Mouse (Mus musculus) lung, postnatal 0 days (tissue): ENCODE results near the gene Dlgap4. TPM values are rescaled to one million over a fixed set of nuclear protein-coding genes. Genes with fewer than 3 reads are reported as not detected.

Source experiments
- ATAC-seq: fragments of 200-750 bp; cut with Nextera tagmentation; 2 replicates; pipeline ENCODE4 v1.8.0; 2017; ENCODE audit warnings: moderate library complexity
- DNase-seq: peaks from one replicate; pipeline ENCODE4 v3.0.0-alpha.2; 2016; ENCODE audit warnings: low spot score
- H3K27ac ChIP-seq: fragments of 300-500 bp; sonication (generic); 2 replicates; pipeline ENCODE4 v1.5.1; 2014; ENCODE audit warnings: antibody characterized with exemption, mild to moderate bottlenecking, low read length, mixed read lengths
- H3K27me3 ChIP-seq: fragments of 300-500 bp; sonication (generic); replicated peaks from 2 replicates; pipeline ENCODE4 v1.6.1; 2014; ENCODE audit warnings: low read length, mixed read lengths; ENCODE audit not compliant: insufficient read depth
- H3K36me3 ChIP-seq: fragments of 300-500 bp; sonication (generic); 2 replicates; pipeline ENCODE4 v1.6.1; 2014; ENCODE audit warnings: low read length, mixed read lengths; ENCODE audit not compliant: insufficient read depth
- H3K4me1 ChIP-seq: fragments of 300-500 bp; sonication (generic); 2 replicates; pipeline ENCODE4 v1.6.1; 2014; ENCODE audit warnings: antibody characterized with exemption, low read depth, low read length, mixed read lengths; ENCODE audit not compliant: insufficient read depth
- H3K4me2 ChIP-seq: fragments of 300-500 bp; sonication (generic); replicated peaks from 2 replicates; pipeline ENCODE4 v1.6.1; 2014; ENCODE audit warnings: low read depth, mild to moderate bottlenecking, low read length, moderate library complexity, mixed read lengths
- H3K4me3 ChIP-seq: fragments of 300-500 bp; sonication (generic); 2 replicates; pipeline ENCODE4 v1.5.1; 2014; ENCODE audit warnings: low read depth, low read length
- H3K9ac ChIP-seq: fragments of 300-500 bp; sonication (generic); replicated peaks from 2 replicates; pipeline ENCODE4 v1.6.1; 2014; ENCODE audit warnings: low read depth, mild to moderate bottlenecking
- H3K9me3 ChIP-seq: fragments of 300-500 bp; sonication (generic); 2 replicates; pipeline ENCODE4 v1.6.1; 2016; ENCODE audit warnings: low read length, mixed read lengths
- CTCF ChIP-seq: IDR thresholded peaks from 2 replicates; pipeline ENCODE4 v1.5.1; 2016; ENCODE audit warnings: antibody characterized with exemption, mild to moderate bottlenecking
- EP300 ChIP-seq: IDR thresholded peaks from 2 replicates; pipeline ENCODE4 v1.6.1; 2016; ENCODE audit warnings: antibody characterized with exemption, mild to moderate bottlenecking, control low read depth
- WGBS: fragments of 180-500 bp; shearing (Covaris S2); extraction: QIAGEN DNeasy Blood & Tissue Kit; methylation state at CpG from one replicate; pipeline ENCODE4 v1.1.7; 2014; 5-methylcytosine and 5-hydroxymethylcytosine counted together
- polyA plus RNA-seq: library from polyadenylated mRNA; unstranded; fragments of >200 nt; fragmentation: Nextera tagmentation; extraction: Ambion mirVana; gene quantifications from 2 replicates; pipeline ENCODE4 v1.2.1, GENCODE M21; 2015

The Dlgap4 gene
- polyA plus RNA-seq, 1 experiment from 2014 or later: 74.0 TPM

GRCm38 (mm10) chr2:156594987-156595490, 18.5 kb upstream of the Dlgap4 start:
- Histone ChIP-seq H3K4me1 (no peaks in the 10 kb centered on the region), H3K36me3 (no peaks in the 10 kb centered on the region), H3K4me2 (no peak overlapping the region), H3K27ac (no peak overlapping the region), H3K9me3 (no peaks in the 10 kb centered on the region), H3K27me3 (no peaks in the 10 kb centered on the region), H3K9ac (no peak overlapping the region), H3K4me3 (no peak overlapping the region)
- TF ChIP-seq EP300 (no peak), CTCF (no peak)
- WGBS: 53% methylated on average over 15 of the region's 15 CpGs
- DNase-seq (no peak), ATAC-seq (no peak)

- 74% methylated on average over 7 of the region's 7 CpGs for WGBS
Measured at GRCm38 (mm10) chr2:156602581-156602980, 10.9 kb upstream of the Dlgap4 start.

GRCm38 (mm10) chr2:156603671-156604070, 9.8 kb upstream of the Dlgap4 start:
- no peaks in the 10 kb centered on the region for H3K27me3 ChIP-seq
- no peak for DNase-seq
- H3K9ac ChIP-seq: no peak overlapping the region
- no peaks in the 10 kb centered on the region for H3K4me1 ChIP-seq
- no peaks in the 10 kb centered on the region for H3K36me3 ChIP-seq
- H3K4me3 ChIP-seq: no peak overlapping the region
- no peak overlapping the region for H3K27ac ChIP-seq
- 66% methylated on average over 9 of the region's 9 CpGs for WGBS
- no peaks in the 10 kb centered on the region for H3K9me3 ChIP-seq
- ATAC-seq: no peak
- no peak overlapping the region for H3K4me2 ChIP-seq
- no peak for TF ChIP-seq CTCF
- TF ChIP-seq EP300: no peak

More at GRCm38 (mm10) chr2:156602581-156602980, 10.9 kb upstream of the Dlgap4 start:
- no peaks in the 10 kb centered on the region for H3K4me1 ChIP-seq
- no peaks in the 10 kb centered on the region for H3K9me3 ChIP-seq
- H3K27ac ChIP-seq: no peak overlapping the region
- no peaks in the 10 kb centered on the region for H3K27me3 ChIP-seq
- no peak overlapping the region for H3K9ac ChIP-seq
- no peak overlapping the region for H3K4me2 ChIP-seq
- H3K4me3 ChIP-seq: no peak overlapping the region
- DNase-seq (no peak), ATAC-seq (no peak)
- TF ChIP-seq EP300 (no peak), CTCF (no peak)
- no peaks in the 10 kb centered on the region for H3K36me3 ChIP-seq

- H3K4me2 ChIP-seq: no peak overlapping the region
- 39% methylated on average over 3 of the region's 3 CpGs for WGBS
- no peaks in the 10 kb centered on the region for H3K4me1 ChIP-seq
- H3K36me3 ChIP-seq: no peaks in the 10 kb centered on the region
- ATAC-seq (no peak), DNase-seq (no peak)
- H3K9me3 ChIP-seq: no peaks in the 10 kb centered on the region
- H3K9ac ChIP-seq: no peak overlapping the region
- H3K27me3 ChIP-seq: no peaks in the 10 kb centered on the region
- H3K4me3 ChIP-seq: no peak overlapping the region
- TF ChIP-seq EP300 (no peak), CTCF (no peak)
- H3K27ac ChIP-seq: no peak overlapping the region
Measured at GRCm38 (mm10) chr2:156605144-156605543, 8.4 kb upstream of the Dlgap4 start.

- Histone ChIP-seq H3K9ac (no peak overlapping the region), H3K36me3 (no peaks in the 10 kb centered on the region), H3K4me2 (no peak overlapping the region), H3K9me3 (no peaks in the 10 kb centered on the region), H3K27ac (no peak overlapping the region), H3K27me3 (0 out of 2 replicates have a peak, but pooled peaks cover 4% of the 10 kb centered on the region), H3K4me3 (no peak overlapping the region), H3K4me1 (no peaks in the 10 kb centered on the region)
- ATAC-seq: no peak
- DNase-seq: no peak
- no peak for TF ChIP-seq CTCF
- TF ChIP-seq EP300: no peak
- 70% methylated on average over 5 of the region's 5 CpGs for WGBS
Measured at GRCm38 (mm10) chr2:156605971-156606370, 7.5 kb upstream of the Dlgap4 start.

GRCm38 (mm10) chr2:156613081-156613540, 394 bp upstream of the Dlgap4 start:
- peak overlapping the region; percentile 97 for H3K4me2 ChIP-seq
- peak overlapping the region; percentile 54 for H3K4me3 ChIP-seq
- H3K9me3 ChIP-seq: no peaks in the 10 kb centered on the region
- TF ChIP-seq EP300 (no peak), CTCF (peak; percentile 33)
- H3K9ac ChIP-seq: no peak overlapping the region
- ATAC-seq (no peak), DNase-seq (peak; percentile 12)
- WGBS: under 1% methylated on average over 37 of the region's 41 CpGs
- no peaks in the 10 kb centered on the region for H3K4me1 ChIP-seq
- no peak overlapping the region for H3K27ac ChIP-seq
- H3K36me3 ChIP-seq: no peaks in the 10 kb centered on the region
- peaks cover 26% of the 10 kb centered on the region for H3K27me3 ChIP-seq

GRCm38 (mm10) chr2:156614258-156614556, 702 bp downstream of the Dlgap4 start:
- no peak for ATAC-seq
- TF ChIP-seq CTCF (no peak), EP300 (no peak)
- no peak for DNase-seq
- H3K27ac ChIP-seq: no peak overlapping the region
- peak overlapping the region; percentile 97 for H3K4me2 ChIP-seq
- H3K4me3 ChIP-seq: peak overlapping the region; percentile 54
- no peak overlapping the region for H3K9ac ChIP-seq
- H3K36me3 ChIP-seq: no peaks in the 10 kb centered on the region
- no peaks in the 10 kb centered on the region for H3K4me1 ChIP-seq
- 3% methylated on average over 17 of the region's 18 CpGs for WGBS
- H3K27me3 ChIP-seq: peaks cover 26% of the 10 kb centered on the region
- no peaks in the 10 kb centered on the region for H3K9me3 ChIP-seq
